Mouse (Mus musculus) heart, postnatal 0 days (tissue): ENCODE results near the gene Tmprss2. TPM values are rescaled to one million over a fixed set of nuclear protein-coding genes. Genes with fewer than 3 reads are reported as not detected.

Experiments used
- ATAC-seq: fragments of 200-750 bp; cut with Nextera tagmentation; 2 replicates; pipeline ENCODE4 v1.8.0; 2017; ENCODE audit warnings: low read depth, moderate number of reproducible peaks, moderate library complexity; ENCODE audit not compliant: insufficient read depth
- DNase-seq: peaks from one replicate; pipeline ENCODE4 v3.0.0-alpha.2; 2016; ENCODE audit warnings: low spot score
- H3K27ac ChIP-seq: fragments of 300-500 bp; sonication (generic); 2 replicates; pipeline ENCODE4 v1.5.1; 2014; ENCODE audit warnings: low read depth, mild to moderate bottlenecking
- H3K27me3 ChIP-seq: fragments of 300-500 bp; sonication (generic); 2 replicates; pipeline ENCODE4 v1.6.1; 2014; ENCODE audit warnings: low read length, mixed read lengths; ENCODE audit not compliant: control insufficient read depth, insufficient read depth
- H3K36me3 ChIP-seq: fragments of 300-500 bp; sonication (generic); replicated peaks from 2 replicates; pipeline ENCODE4 v1.6.1; 2014; ENCODE audit warnings: low read length, mixed read lengths; ENCODE audit not compliant: control insufficient read depth, insufficient read depth
- H3K4me1 ChIP-seq: fragments of 300-500 bp; sonication (generic); 2 replicates; pipeline ENCODE4 v1.6.1; 2014; ENCODE audit warnings: antibody characterized with exemption; ENCODE audit not compliant: control insufficient read depth, insufficient read depth
- H3K4me2 ChIP-seq: fragments of 300-500 bp; sonication (generic); 2 replicates; pipeline ENCODE4 v1.6.1; 2014; ENCODE audit warnings: low read depth, mild to moderate bottlenecking, low read length, moderate library complexity
- H3K4me3 ChIP-seq: fragments of 300-500 bp; sonication (generic); 2 replicates; pipeline ENCODE4 v1.5.1; 2014; ENCODE audit warnings: low read depth, low read length
- H3K9ac ChIP-seq: fragments of 300-500 bp; sonication (generic); replicated peaks from 2 replicates; pipeline ENCODE4 v1.6.1; 2014; ENCODE audit warnings: low read depth, low read length, mixed read lengths
- H3K9me3 ChIP-seq: fragments of 300-500 bp; sonication (generic); replicated peaks from 2 replicates; pipeline ENCODE4 v1.6.1; 2016; ENCODE audit warnings: low read length; ENCODE audit not compliant: control insufficient read depth
- CTCF ChIP-seq: IDR thresholded peaks from 2 replicates; pipeline ENCODE4 v1.5.1; 2016; ENCODE audit warnings: antibody characterized with exemption, control low read depth, low read depth
- EP300 ChIP-seq: IDR thresholded peaks from 2 replicates; pipeline ENCODE4 v1.6.1; 2016; ENCODE audit warnings: antibody characterized with exemption, low read depth
- WGBS: fragments of 180-500 bp; shearing (Covaris S2); extraction: QIAGEN DNeasy Blood & Tissue Kit; methylation state at CpG from one replicate; pipeline ENCODE4 v1.1.7; 2014; 5-methylcytosine and 5-hydroxymethylcytosine counted together
- polyA plus RNA-seq: library from polyadenylated mRNA; unstranded; fragments of >200 nt; fragmentation: Nextera tagmentation; extraction: Ambion mirVana; gene quantifications from 2 replicates; pipeline ENCODE4 v1.2.1, GENCODE M21; 2015
- total RNA-seq: library from RNA; depleted of rRNA; stranded (reverse); fragments of >200 nt; gene quantifications from 2 replicates; pipeline ENCODE4 v1.2.3, GENCODE M21; 2014; ENCODE audit warnings: low replicate concordance

Tmprss2 gene
- total and polyA plus RNA-seq, 2 experiments from 2014 or later: 0.11 to 7.1 TPM

GRCm38 (mm10) chr16:97639630-97640029, 28.6 kb upstream of the Tmprss2 start:
- no peaks in the 10 kb centered on the region for H3K27me3 ChIP-seq
- 74% methylated on average over 3 of the region's 3 CpGs for WGBS
- ATAC-seq: no peak

GRCm38 (mm10) chr16:97632880-97633484, 22.0 kb upstream of the Tmprss2 start:
- Histone ChIP-seq H3K36me3 (no peaks in the 10 kb centered on the region), H3K27me3 (no peaks in the 10 kb centered on the region), H3K4me1 (no peaks in the 10 kb centered on the region), H3K27ac (no peak overlapping the region), H3K9ac (no peak overlapping the region), H3K4me3 (no peak overlapping the region), H3K9me3 (no peaks in the 10 kb centered on the region), H3K4me2 (no peak overlapping the region)
- 42% methylated on average over 4 of the region's 4 CpGs for WGBS
- no peak for TF ChIP-seq EP300
- TF ChIP-seq CTCF: no peak
- DNase-seq (no peak), ATAC-seq (no peak)

More at GRCm38 (mm10) chr16:97639630-97640029, 28.6 kb upstream of the Tmprss2 start:
- Histone ChIP-seq H3K27ac (no peak overlapping the region), H3K4me1 (no peaks in the 10 kb centered on the region), H3K9me3 (no peaks in the 10 kb centered on the region), H3K4me2 (no peak overlapping the region), H3K9ac (no peak overlapping the region), H3K36me3 (no peaks in the 10 kb centered on the region), H3K4me3 (no peak overlapping the region)
- DNase-seq: no peak
- no peak for TF ChIP-seq CTCF
- no peak for TF ChIP-seq EP300

DNA sequence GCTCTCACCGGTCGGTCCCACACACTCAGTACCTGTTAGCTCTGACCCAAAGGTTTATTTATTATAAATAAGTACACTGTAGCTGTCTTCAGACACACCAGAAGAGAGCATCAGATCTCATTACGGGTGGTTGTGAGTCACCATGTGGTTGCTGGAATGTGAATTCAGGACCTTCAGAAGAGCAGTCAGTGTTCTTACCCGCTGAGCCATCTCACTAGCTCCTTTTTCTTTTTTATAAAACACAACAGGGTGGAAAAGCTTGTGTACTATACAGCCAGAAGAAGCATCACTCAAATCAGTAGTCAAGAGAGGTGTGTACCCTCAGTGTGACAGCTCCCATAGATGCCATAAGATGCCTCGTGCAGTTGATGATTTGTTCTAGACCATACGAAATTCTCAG, 12.2 kb upstream of the Tmprss2 start:
- no peak overlapping the region for H3K4me2 ChIP-seq
- no peak for DNase-seq
- H3K9me3 ChIP-seq: no peaks in the 10 kb centered on the region
- 80% methylated on average over 6 of the region's 6 CpGs for WGBS
- H3K36me3 ChIP-seq: no peaks in the 10 kb centered on the region
- no peak overlapping the region for H3K9ac ChIP-seq
- no peaks in the 10 kb centered on the region for H3K4me1 ChIP-seq
- ATAC-seq: no peak
- no peak overlapping the region for H3K27ac ChIP-seq
- H3K4me3 ChIP-seq: no peak overlapping the region
- TF ChIP-seq CTCF (no peak), EP300 (no peak)
- H3K27me3 ChIP-seq: no peaks in the 10 kb centered on the region

DNA sequence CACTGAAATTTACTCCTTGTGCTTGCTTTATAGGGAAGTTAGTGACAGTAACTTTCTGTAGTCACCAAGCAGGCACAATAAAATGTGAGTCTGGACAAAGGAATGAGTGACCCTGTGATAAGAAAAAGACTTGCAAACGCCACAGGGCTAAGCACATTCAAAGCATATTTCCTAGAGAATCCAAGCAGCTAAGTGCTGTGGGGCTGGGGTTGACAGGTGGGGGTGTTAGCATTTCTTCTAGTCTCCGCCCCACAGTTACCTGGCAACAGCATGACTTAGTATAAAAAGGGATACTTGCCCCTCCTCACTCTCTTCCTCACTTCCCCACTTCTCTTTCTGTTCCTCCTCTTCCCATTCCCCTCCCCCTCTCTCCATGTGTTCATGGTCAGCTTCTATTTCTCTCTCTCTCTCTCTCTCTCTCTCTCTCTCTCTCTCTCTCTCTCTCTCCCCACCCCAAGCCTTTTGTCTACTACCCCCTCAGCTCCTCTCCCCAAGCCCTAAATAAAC, 11.4 kb upstream of the Tmprss2 start:
- no peak overlapping the region for H3K4me3 ChIP-seq
- H3K27me3 ChIP-seq: no peaks in the 10 kb centered on the region
- H3K36me3 ChIP-seq: no peaks in the 10 kb centered on the region
- H3K9me3 ChIP-seq: no peaks in the 10 kb centered on the region
- no peak overlapping the region for H3K27ac ChIP-seq
- 28% methylated on average over 2 of the region's 2 CpGs for WGBS
- DNase-seq (no peak), ATAC-seq (no peak)
- H3K9ac ChIP-seq: no peak overlapping the region
- no peak for TF ChIP-seq CTCF
- no peak for TF ChIP-seq EP300
- no peaks in the 10 kb centered on the region for H3K4me1 ChIP-seq
- H3K4me2 ChIP-seq: no peak overlapping the region

DNA sequence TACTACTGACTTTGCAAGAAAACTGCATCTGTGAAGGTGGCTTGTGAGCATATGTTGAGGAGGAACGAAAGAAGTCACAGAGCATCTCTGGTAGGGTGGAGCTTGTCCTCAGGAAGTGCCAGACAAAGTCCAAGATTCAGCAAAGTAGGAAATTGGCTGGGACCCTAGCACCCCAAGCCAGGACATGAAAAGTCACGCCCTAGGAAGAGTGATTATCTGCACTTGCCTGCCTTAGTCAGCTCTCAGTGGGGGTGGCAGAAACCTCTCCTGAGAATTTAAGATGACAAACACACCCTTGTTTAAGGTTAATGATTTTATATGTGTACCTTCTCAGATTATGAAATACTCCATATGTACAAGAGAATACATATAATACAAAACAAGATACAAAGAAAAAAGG, 7.3 kb upstream of the Tmprss2 start:
- Histone ChIP-seq H3K9ac (no peak overlapping the region), H3K36me3 (no peaks in the 10 kb centered on the region), H3K27me3 (no peaks in the 10 kb centered on the region), H3K4me3 (no peak overlapping the region), H3K4me1 (no peaks in the 10 kb centered on the region), H3K27ac (no peak overlapping the region), H3K4me2 (no peak overlapping the region), H3K9me3 (no peaks in the 10 kb centered on the region)
- DNase-seq: no peak
- no peak for ATAC-seq
- TF ChIP-seq EP300: no peak
- no peak for TF ChIP-seq CTCF
- WGBS: 54% methylated on average over 2 of the region's 2 CpGs

DNA sequence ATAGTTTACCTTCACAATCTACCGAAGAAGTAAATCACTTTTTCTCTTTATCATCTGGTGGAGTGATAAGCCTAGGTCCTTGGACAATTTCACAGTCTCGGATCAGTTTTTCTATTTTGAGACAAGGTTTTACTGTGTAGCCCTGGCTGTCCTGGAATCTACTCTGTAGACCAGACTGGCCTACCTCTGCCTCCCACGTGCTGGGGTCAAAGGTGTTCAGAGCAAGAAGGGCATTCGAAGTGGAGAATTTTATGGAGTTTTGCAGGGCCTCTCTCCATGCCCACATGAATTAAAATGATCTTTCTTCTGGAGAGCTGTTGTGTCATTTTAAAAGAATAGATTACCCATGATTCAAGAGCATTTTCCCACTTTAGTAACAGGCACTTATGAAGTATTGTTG, 1.0 kb upstream of the Tmprss2 start:
- ATAC-seq: no peak

More for the DNA sequence above, 1.0 kb upstream of the Tmprss2 start:
- H3K27ac ChIP-seq: no peak overlapping the region
- TF ChIP-seq CTCF (no peak), EP300 (no peak)
- H3K4me2 ChIP-seq: no peak overlapping the region
- no peak overlapping the region for H3K9ac ChIP-seq
- no peaks in the 10 kb centered on the region for H3K9me3 ChIP-seq
- DNase-seq: no peak
- no peak overlapping the region for H3K4me3 ChIP-seq
- H3K27me3 ChIP-seq: peaks cover 40% of the 10 kb centered on the region
- H3K36me3 ChIP-seq: no peaks in the 10 kb centered on the region
- peaks cover 7% of the 10 kb centered on the region; the same call in 1 of the 2 replicates for H3K4me1 ChIP-seq
- WGBS: 40% methylated on average over 4 of the region's 4 CpGs
